Mouse (Mus musculus) liver, adult 2 months (tissue): ENCODE measurements around the gene Papolg.

Experiments used
- CTCF ChIP-seq: fragments of 200-500 bp; IDR thresholded peaks from 2 replicates; pipeline ENCODE4 v1.5.1; 2011; ENCODE audit warnings: low read depth, low read length, control low read depth
- POLR2A ChIP-seq: fragments of 200-500 bp; IDR thresholded peaks from 2 replicates; pipeline ENCODE4 v1.6.1; 2011; ENCODE audit warnings: low read length, control low read depth; ENCODE audit not compliant: insufficient read depth; ENCODE audit errors: extremely low read depth

DNA sequence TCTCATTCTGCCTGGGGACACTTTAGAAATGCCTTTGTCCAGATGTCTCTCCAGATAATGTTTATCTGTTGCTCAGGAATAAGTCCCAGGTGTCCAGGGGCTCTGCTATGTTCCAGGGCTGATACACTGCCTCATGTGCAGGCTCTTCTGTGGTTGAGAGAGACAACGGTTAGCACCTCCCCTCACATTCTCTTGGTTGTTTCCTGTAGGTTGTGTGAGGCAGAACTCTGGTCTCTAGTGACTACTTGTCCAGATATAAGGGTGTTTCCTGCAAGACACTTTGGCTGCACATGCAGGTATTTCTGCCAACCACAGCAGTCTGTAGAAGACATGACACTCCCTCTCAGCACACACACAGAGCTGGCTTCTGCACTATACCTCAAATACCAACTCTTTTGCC, 76.3 kb downstream of the Papolg start:
- TF ChIP-seq CTCF (no peak), POLR2A (no peak)
